Mouse (Mus musculus) erythroid progenitor cell, adult 5-6 weeks (primary cell): Measurements from ENCODE around the gene Rala. TPM values are rescaled to one million over a fixed set of nuclear protein-coding genes. Genes with fewer than 3 reads are reported as not detected.

Experiments used
- ATAC-seq: replicated peaks from 2 replicates; pipeline ENCODE4 v1.8.0; 2016; ENCODE audit warnings: moderate number of reproducible peaks, mild to moderate bottlenecking, moderate TSS enrichment, inconsistent platforms; ENCODE audit not compliant: poor library complexity, low FRiP score, severe bottlenecking
- total RNA-seq, 2 experiments: library from RNA; stranded (forward) in 1 of 2; stranded (reverse) in 1 of 2; fragments of 150-400 nt in 1 of 2; fragments of 186-747, 209-891 nt in 1 of 2; gene quantifications; 2 replicates each; pipeline versions ENCODE4 v1.2.3 to v1.2.4; 2015 to 2017; ENCODE audit warnings: low replicate concordance in 2 of 2

The Rala gene
- total RNA-seq, 2 experiments from 2014 or later = 5.7 to 13.8 TPM

DNA sequence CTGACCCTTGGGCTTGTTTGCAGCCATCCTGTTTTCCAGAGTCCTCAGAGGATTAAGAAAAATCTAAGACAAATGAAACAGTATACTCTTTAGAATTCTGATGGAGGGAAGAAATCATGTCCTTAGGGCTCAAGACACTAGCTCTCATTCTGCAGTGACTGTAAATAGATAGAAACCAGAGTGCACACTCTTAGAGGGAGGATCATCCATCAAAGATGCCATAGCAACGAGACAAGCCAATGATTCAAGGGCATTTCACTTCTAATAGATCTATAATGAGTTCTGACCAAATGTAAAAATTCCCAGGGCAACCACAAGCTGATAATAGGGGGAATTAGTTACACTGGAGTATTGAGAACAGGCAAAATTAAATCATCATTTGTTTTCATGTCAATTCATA lies 47.0 kb downstream of the Rala start:
- no peak for ATAC-seq

DNA sequence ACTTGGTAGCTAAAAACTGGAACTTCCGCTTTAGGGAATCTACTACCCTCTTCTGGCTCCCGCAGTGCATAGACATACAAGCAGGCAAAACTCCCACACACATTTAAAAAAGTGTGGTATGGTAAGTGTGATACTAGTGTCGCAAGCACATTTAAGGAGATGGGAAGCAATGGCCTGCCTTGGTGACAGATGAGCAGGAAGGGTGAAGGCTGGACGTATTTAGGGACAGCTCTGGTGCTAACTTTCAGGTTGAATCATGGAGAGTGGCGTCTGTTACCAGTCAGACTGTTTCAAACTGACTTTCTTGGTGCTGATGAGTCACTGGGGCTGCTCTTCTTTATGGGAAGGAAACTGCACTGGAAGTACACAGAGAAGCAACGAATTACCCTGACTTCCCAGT lies 52.5 kb downstream of the Rala start:
- ATAC-seq = no peak

DNA sequence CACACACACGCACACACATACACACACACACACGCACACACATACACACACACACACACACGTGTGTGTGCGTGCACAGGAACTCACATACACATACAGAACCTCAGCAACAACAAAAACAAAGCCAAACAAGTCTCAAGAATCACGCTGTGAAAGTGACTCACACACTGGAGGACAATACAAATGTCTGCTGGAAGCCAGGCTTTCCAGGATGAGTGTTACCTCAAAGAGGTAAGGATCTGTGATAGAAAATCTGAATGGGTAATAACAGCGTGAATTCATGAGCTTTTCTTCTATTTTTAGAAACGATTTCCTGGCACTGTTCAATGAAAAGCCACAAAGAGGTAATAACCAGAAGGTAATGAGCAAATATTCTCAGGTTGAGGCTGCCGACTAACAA lies 59.8 kb downstream of the Rala start:
- no peak for ATAC-seq

GRCm38 (mm10) chr13:17879061-17879460 lies 65.0 kb downstream of the Rala start:
- ATAC-seq = no peak

GRCm38 (mm10) chr13:17866741-17867140 lies 77.3 kb downstream of the Rala start:
- no peak for ATAC-seq

GRCm38 (mm10) chr13:17860536-17860935 lies 83.5 kb downstream of the Rala start:
- no peak for ATAC-seq

DNA sequence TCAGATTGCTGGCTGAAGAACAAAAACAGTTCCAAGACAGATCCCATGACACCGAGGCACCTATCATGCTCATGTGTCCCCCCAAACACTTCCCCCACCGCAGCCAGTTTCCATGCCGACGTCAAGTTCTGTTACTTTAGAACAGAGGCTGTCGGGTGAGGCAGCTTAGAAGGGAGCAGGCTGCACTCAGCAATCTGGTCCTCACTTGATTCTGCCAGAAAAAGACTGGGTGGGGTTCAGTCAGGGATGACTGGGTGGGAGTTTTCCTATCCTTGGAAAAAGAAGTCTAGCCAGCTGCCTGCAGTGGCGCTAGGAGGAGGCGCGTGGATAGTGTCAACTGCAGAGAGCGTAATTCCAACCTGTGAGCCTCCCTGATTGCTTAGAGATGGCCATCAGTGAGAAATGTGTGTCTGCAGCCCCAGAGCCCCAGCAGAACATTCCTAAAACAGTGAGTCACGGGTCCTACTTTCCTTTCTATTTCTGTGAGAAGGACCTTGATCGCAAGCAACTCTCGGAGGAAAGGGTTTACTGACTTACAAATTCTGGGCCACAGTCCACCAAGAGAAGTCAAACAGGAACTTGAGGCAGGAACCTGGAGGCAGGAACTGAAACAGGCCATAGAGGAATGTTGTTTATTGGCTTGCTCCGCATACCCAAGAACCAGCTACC lies 84.5 kb downstream of the Rala start:
- ATAC-seq = no peak

GRCm38 (mm10) chr13:17857046-17857445 lies 87.0 kb downstream of the Rala start:
- ATAC-seq = no peak

DNA sequence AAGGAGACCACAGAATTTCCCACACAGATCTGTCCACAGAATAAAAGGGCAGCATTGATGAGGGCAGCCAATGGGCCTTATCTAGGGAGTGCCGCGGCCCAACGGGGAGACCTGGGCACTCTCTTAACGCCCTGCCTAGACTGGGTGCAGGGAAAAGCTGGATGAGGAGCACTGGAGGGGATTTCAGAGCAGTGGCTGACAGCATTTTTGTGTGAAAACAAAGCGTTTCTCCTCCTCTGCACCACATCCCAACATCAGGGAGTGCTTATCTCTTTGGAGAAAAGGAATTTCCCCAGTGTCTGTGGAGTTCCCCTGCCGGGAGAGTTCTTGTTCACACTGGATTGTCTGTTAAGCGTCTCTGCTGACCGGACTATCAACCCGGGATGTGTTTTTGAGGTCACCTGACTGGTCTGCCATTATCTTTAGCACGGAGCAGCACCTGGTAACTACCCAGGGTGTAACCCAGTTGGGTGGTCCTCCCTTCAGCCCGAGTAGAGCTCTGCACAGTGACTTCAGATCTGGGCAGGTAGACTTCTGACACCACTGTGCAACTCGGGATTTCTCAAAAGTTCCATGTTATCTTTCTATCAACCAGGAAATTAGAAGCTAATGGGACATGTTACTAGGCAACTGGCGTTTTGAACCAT lies 88.4 kb downstream of the Rala start:
- no peak for ATAC-seq

GRCm38 (mm10) chr13:17854755-17855154 lies 89.3 kb downstream of the Rala start:
- no peak for ATAC-seq

DNA sequence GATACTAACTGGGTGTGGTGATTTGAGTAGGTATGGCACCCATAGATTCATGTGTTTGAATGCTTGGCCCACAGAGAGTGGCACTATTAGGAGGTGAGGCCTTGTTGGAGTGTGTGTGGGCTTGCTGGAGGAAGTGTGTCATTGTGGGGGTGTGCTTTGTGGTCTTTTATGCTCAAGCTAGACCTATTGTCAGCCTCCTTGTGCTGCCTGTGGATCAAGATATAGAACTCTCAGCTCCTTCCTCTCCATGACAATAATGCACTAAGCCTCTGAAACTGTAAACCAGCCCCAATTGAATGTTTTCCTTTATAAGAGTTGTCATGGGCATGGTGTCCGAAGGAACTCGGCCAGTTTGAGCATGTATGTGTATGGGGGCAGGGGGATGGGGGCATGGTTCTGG lies 100.7 kb downstream of the Rala start:
- no peak for ATAC-seq

- ATAC-seq = no peak
Measured at GRCm38 (mm10) chr13:17842756-17843155, 101.3 kb downstream of the Rala start.

- ATAC-seq = no peak
Measured at GRCm38 (mm10) chr13:17839137-17839536, 104.9 kb downstream of the Rala start.

DNA sequence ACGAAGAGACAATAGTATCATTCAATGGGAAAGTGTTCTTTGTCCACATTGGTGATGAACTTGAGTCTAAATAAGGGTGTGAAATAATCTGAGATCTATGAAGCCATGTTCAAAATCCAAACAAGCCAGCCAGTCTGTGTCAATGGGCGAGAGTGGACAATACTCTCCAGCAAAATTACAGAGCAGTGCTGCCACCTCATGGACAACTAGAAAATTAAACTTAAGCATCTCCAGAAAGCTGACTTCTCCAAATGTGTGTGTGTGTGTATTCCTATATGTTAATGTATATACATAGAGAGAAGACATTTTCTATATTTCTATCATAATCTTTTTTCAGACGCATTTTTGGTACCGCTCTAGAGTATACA lies 105.6 kb downstream of the Rala start:
- no peak for ATAC-seq

GRCm38 (mm10) chr13:17837610-17838483 lies 106.2 kb downstream of the Rala start:
- ATAC-seq = peak; percentile 68; the same call in 1 of the 2 replicates

DNA sequence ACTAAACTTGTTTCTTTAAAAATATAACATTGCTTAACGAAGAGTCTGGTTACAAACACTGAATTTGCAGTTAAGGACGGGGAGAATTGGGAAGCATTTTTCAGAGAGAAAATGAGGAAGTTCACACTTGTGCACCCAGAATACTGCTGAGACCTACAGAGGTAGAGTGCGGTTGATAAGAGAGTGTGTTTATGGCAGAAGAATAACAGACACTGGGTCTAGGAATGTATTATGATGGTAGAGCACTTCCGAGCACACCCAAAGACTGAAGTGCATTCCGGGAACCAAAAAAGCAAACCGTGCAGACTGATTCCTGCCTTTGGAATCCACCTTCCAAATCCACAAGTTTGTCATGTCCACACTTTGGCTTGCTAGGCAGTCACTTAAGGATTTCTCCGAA lies 107.2 kb downstream of the Rala start:
- ATAC-seq = no peak

DNA sequence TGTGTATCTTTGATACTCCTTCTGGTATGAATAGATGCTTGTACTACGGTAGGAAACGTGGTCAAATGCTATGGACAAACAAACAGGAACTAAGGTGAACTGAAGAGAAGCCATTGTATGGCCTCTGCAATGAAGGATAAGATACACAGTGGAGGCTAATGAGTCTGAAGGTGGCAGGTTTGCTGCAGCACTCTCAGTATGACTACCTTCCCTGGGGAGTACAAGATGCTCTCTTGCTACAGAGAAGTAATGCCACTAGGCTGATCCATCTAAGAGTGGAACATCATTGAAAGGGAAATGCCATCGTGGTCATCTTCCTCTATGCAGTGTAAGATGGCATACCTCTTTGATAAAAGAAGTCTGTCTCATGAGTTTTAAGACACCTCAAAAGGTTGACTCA lies 111.1 kb downstream of the Rala start:
- ATAC-seq = no peak
